Mouse (Mus musculus): Measurements from ENCODE around the gene Klhl8.

The Klhl8 gene

DNA sequence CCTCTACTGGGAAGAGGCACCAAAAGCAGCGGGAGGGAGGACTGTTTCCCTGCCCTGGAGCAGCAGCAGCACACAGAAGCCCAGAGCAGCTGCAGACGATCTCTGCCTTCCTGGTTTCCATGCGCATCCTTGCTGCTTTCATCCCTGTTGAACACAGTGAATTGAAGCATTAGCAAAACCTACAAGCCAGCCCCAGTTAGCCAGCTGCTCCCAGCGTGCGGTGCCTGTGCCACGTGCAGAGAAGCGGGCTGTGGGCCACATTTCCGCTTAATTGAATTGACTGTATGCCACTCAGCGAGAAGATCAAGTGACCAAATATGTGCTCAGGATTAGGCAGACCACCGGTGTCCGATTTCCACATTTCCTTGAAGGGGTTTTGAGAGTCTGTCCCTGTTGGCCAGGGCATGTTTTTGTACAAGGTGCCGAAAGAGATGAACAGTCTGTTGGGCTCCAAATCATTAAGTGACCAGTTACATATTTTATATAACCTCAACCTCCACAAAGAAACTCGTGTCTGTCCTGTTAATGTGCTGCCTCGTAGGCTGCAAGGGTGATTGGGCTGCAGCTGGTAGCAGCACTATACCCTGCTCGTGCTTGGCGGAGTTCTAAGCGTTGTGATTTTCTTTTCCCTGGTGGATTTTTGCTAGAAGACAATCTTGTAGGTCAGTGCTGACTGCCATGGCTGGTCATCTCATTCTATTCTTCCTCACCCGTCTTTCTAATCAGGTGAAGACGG, 65.5 kb downstream of the Klhl8 start:
- DNase-seq: no peak

DNA sequence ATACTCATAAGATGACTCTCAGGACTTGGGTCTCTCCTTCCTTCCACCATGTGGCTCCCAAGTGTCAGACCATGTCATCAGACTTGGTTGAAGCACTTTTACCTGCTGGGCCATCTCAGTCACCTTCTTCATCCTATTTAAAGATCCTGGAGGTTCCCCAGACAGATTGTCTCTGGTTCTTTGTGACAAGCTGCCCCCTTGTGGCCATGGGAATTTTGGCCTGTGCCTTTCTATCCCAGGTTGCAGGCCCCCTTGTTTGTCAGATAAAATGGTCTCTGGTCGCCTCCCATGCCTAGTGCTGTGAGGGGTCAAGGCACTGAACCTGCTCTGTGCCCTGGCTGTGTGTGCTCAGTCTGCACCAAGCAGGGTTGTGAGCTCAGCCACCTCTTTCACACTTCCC, 67.1 kb downstream of the Klhl8 start:
- DNase-seq: peak; percentile 67

DNA sequence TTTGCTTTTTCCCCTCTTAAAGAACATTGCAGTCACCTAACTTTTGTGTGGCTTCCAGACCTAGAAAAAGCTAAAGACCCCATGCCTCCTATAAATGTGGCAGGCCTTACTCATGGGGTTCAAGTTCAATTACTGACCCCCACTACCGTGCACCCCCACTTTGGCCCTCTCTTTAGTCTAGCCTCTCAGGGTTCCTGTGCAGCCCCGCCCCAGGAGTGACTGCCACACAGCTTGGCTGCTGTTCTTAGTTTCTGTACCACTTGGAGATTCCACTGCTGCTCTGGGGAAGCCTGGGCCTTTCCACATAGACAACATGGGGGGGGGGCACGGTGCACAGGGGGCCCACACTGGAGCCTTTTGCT, 71.8 kb downstream of the Klhl8 start:
- DNase-seq: no peak

DNA sequence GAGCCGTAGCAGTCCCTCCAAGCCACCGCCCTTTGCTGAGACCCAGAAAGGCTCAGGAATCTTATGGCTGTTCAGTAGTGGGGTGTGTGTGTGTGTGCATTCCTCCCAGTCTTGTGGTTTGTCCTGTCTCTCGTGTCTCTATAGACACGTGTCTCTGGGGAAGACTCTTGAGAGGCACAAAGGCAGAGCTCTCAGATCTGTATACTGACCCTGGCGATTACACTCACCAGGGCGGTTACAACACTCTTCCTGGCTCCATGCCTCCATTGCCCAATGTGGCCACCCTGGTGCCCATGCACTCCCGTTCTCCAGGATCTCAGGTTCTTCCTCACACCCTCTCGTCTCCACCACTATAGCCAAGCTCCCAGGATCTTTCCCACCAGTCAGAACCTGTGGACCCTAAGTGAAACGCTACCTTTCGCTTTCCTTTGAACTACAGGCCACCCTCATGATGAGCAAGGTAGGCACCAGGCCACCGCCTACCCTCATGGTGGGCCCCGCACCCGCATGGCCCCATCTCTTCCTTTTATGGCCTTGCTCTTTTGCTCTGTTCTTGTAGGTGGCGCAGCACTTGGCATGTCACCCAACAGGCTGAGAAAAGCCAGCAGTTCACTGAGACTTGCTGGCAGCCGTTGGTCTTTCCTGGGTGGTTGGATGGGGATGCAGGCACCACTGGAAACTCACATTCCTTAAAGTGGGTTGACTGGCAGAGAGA, 72.4 kb downstream of the Klhl8 start:
- peak; percentile 69 for DNase-seq

DNA sequence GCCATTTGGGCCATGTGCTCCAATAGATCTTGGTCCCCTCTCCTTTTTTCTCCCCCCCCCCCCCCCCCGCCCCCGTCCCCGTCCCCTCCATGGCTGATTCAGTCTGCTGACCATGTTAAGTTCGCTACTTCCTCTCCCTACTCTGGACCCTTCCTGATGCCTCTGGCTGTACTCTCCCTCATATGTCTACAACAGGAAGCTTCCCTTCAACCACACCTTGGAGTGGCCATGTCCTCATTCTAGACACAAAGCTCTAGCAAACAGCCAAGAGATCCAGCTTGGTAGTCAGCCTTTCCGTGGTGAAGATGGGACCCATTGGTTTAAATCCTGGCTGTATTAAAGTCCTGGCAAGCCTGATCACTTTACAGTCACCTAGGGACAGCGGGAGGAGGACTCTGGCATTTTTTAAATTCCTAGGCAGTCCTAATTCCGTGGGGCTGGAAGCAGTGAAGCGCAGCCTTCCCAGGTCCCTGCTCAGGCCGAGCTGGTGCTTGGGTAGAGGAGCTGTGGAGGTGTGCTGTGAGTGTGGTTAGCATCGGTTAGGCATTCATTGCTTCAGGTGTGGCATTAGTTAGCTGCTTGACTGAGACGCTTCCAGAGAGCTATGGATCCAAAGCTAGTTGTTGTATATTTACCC, 74.8 kb downstream of the Klhl8 start:
- DNase-seq: no peak

DNA sequence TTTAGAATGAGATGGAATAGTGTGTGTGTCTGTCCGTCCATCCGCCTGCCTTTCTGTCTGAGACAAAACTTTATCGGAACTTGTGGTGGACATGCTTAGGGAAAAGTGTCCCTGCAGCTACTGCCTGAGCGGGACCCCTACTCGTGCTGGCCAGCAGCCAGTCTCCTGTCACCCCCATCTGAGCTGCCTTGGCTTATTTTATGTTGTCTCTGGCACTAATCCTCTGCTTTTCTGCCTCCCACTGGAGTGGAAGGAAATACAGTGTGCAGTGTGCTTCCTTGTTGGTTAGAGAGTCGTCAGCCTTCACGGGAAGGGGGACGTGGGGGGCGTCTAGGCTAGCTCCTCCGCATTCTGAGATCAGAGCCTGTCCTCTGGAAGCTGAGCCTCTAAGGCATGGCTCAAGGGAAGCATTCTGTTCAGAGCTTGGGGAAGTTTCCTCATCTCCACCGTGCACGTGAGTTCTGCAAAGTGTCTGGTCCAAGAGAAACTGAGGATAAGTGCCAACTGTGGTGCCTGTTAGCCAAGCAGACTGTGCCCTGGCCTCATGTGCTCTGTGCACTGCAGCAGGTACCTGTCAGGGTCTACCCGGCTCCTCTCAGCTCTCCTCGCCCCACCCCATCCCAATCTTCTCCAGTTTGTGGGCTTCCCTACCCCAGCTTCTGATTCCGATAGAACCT, 75.5 kb downstream of the Klhl8 start:
- no peak for DNase-seq

DNA sequence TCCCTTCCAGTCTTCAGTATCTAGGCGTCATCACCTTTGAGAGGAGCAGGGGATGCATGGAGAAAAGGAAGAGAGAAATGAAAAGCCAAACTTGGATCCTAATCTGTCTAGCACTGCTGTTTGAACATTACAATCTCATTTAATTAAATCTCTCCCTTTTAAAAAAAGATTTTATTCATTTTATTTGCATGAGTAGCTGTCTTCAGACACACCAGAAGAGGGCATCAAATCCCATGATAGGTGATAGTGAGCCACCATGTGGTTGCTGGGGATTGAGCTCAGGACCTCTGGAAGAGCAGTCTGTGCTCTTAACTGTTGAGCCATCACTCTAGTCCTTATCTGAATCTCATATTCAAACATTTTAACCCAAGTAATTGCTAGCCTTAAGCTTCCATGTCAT, 80.2 kb downstream of the Klhl8 start:
- DNase-seq: no peak

DNA sequence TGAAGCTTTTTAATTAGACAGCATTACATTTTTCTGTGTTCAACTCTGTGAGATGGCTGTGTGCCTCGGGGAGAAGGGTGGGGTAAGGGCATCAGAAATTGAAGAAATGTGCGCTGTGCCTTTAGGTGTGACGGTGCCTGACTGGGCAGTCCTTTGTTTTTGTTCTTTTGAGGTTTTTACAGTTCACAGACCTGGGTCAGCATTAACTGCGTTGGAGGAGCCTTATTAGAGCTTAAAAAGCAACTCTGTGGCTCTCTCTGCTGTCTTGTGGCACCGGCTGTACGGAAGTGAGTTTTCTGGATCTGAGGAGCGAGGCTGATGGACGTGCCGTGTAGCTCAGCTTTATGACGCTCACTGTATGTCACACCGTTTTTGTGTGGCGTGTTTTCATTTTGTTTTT, 81.9 kb downstream of the Klhl8 start:
- no peak for DNase-seq

DNA sequence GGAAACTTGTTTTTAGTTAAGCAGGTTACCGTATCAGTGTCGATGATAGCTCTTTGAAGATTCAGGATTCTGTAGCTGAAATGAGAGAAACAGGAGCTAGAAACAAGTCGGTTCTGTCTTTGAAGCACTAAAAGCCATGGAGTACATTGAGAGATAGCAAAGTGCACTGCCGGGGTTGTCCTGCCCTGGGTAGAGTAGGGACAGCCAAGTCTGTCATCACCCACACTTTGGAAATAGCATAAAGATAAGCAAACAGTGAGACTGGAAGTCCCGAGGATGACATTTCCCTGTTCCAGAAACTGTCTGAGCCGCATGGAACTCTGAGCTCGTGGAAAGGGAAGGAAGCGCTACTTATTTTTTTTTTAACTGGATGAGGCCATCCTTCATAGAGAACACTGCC, 82.3 kb downstream of the Klhl8 start:
- DNase-seq: no peak

DNA sequence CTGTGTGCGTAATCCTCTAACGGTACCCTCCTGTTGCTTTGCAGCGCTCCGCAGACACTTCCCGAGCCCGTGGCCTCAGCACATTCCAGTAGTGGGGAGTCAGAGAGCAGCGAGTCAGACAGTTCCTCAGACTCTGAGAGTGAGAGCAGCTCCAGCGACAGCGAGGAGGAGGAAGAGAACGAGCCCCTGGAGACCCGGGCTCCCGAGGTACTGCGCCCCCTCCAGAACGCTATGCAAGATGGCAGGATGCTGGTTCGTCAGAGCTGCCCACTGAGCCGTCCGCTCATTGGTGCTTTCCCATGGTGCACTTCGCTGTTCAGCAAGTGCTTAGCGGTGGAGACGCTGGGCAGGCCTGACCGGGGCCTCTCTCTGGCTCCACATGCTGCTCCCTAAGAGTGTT, 82.8 kb downstream of the Klhl8 start:
- DNase-seq: no peak

DNA sequence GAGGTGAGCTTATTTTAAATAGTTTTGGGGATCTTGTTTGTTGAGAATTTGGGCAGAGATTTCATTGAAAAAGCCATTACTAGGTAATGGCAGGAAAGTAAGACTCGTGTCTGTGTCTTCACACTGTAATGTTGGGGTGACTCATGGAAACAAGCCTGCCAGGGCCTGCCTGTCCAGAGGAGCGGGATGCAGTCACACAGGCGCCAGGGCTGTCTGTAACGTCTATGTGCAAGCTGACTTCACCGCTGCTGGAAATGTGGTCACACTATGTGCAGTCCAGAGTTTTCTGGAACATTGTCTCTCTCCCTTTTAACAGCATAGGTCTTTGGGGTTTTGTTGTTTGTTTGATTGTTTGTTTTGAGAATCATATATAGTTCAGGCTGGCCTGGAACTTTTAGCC, 88.1 kb downstream of the Klhl8 start:
- DNase-seq: no peak

DNA sequence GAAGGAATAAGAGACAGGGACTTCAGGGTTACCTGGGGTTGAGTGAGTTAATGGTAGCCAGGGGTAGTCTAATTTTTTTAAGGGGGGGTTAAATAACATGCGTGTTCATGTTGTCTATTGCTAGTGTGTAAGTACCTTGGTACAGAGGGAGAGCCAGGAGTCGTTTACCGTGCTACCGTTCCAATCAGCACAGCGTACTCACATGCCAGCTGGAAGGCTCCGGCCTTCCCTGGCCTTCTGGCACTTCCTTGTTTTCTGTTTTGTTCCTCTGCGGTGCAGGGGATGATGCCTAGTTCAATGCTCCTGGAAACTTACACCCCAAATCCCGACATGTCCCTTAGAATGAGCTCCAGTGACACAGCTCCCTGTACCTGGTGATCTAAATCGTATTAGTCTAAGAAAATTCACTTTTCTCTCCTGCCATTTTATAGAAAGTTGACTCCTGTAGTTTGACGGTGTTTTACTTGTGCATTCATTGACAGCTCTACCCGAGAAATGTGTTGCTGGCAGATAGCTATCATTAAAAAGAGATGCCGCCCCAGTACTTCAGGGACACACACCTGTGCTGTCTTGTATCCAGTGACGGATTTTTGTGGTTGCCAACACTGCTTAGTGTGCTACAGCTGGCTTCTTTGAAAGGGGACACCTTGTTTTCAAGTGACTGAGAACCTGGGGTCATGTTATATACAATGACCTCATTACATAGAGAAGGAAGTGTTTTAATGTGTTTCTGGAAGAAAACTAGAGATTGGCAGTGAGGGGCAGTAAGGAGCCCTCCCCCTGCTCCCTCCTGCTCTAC, 89.4 kb downstream of the Klhl8 start:
- no peak for DNase-seq

DNA sequence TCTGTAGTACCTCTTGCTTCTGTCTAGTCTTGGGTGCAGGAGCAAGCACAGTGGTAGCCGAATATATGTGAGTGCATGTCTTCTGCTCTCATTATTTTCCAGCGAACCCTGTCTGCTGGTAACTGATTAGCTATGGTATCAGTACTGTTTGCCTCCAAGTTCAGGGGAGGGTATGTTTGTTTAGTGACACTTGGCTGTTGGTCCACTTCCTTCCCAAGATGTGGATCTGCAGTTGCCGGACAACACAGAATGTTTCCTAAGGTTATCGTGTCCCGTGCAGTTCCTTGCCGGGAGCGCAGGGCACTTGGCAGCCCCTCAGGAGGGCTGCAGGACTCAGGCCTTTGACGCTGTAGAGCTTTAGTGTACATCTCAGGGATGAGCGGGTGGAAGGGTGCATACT, 90.0 kb downstream of the Klhl8 start:
- DNase-seq: peak; percentile 30

DNA sequence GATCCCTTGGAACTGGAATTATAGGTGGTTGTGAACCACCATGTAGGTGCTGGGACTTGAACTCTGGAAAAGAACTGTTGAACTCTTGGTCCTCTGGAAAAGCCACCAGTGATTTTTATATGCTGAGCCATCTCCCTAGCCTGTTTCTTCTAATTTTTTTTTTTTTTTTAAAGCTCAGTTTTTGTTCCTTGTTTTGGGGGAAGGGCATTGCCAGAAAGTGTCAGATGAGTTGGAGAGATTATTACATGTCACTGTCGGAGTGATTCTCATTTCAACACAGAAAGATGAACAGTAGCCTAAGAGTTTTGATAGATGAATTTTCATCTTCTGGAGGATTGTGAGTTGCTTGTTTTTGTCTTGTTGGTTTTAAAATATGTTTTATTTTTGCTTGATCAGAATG, 91.4 kb downstream of the Klhl8 start:
- DNase-seq: no peak

DNA sequence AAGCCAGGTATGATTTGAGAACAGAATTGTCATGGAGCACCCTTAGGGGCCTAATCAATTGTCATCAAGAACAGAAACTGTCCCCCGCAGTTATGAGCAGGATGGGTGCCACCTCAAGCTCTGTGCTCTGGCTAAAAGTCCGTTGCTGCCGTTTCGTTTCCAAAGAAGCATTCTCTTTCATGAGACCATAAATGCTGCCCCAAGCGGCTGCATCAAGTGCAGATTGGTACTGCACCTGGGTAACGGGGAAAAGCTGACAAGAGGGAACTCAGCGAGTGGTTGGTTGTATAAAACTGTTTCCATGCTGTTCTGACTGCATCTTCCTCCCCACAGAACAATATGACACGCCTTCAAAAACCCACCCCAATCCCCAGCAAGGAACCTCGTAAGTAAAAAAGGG, 92.5 kb downstream of the Klhl8 start:
- no peak for DNase-seq

DNA sequence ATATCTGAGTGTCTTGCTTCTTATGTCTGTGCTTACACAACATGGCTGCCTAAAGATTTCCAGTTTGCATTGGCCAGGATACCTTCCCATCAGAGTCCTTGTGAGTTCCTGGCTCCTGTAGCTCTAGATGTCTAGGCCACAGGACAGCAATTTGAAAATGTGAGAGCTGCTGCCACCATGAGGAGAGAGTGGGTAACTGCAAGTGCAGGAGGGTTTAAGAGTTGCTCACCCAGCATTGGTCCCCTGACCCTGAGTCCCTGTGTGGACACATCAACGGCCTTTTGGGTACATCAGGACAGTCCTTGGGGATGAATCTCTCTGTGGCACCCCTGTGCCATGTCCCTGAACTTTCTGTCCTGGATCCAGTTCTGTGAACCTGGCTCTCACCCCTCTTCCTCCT, 93.3 kb downstream of the Klhl8 start:
- peak; percentile 82 for DNase-seq

DNA sequence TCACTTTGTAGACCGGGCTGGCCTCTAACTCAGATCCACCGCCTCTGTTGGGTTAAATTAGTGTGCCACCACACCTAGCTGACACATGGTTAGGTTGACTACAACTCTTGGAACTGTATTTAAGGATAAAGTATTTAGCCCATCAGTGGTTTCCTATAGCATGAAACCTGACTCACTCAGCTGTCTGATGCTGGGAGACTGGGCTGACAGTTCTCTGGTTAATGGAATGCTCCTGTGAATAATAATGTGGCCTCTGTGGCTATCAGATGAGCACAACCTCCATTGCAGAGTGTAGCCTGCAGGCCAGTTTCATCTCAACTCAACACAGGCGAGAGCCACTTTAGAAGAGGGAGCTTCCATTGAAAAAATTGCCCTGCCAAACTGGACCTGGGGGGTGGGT, 94.3 kb downstream of the Klhl8 start:
- no peak for DNase-seq

DNA sequence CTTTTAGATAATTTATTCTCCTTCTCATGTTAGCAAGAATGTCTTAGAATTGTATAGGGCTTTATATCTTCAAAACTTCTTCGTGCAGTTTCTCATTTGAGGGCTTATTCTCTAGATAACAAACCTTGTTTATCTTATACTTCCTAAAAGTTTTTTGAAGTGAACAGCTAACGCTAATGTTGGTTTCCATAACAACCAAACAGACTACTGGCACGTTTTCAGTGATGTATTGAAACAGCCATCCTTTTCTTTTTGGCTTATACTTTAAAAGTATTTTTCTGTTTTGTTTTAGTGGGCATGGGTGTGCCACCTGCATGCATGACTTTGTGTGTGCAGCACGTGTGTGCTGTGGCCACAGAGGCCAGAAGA, 95.8 kb downstream of the Klhl8 start:
- no peak for DNase-seq

DNA sequence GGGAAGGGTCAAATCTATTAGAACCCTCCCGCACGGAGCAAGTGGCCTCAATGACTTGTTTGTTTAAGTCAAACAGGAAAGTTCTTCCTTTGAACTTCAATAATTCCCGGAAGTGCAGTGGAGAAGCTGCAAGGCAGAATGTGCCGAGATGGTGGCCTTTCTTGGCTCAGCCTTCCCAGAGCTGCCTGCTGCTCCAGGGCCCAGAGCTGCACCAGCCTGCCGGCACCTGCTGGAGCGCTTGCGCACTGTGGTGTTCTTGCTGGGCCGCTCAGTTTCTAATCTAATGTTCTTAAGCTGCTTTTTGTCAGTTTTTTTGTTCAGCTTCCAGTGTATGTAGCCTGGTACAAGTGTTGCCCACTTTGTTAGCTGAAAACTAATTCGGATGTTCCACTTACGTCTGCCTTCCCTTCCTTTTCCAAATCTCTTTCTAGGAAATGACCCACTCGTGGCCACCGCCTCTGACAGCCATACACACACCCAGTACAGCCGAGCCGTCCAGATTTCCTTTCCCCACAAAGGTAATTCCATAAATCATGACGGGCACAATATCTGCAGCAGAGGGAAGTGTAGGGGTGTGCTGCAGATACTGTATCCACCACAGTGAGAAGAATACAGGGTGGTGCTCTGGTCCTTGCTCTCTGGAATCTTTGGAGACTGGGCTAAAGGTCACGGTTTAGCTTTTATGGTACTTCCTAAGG, 96.4 kb downstream of the Klhl8 start:
- DNase-seq: peak; percentile 54

DNA sequence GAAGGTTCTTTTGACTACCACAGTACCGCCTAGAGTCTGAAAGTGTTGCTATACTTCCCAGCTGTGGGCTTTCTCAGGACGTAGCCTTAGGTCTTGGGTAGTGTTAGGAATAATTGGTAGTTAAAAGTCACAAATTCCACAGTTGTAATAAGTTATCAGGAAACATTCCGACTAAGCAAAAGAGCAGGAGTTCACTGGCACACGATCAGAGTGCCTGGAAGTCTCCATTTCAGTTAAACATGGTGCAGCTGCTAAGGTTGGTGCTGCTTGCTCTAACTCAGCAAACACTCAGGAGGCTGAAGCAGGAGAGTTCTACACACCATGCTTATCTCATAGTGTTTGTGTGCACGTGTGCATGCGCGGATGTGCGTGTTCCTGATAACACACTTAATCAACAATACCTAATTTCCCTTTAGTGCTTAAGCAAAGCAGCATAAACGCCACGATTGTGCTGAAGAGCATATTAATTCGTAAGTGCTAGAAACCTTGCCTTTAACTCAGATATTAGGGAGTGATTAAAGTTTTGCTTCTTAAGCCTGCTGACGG, 97.0 kb downstream of the Klhl8 start:
- no peak for DNase-seq

DNA sequence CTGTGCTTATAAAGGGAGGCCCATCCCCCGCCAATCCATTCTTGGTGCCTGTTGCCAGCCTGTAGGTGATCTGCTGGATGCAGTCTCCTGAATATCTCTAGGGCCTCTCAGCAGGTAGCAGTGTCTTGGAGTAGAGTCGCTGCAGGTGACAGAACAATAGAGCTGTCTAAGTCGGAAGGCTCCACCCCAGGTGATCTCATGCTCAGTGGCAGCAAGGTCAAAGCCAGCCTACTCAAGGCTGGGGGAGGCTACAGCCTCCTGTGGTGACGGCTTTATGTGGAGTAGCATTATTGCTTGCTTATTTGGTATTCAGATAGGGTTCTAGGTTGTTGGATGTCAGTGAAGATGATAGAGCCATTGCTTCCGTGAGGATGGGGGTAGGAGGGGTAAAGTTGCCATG, 97.8 kb downstream of the Klhl8 start:
- no peak for DNase-seq

Data from lung, postnatal 14 days (tissue).